Mouse (Mus musculus) MEL (cell line): ENCODE results near the gene Immp2l. TPM values are rescaled to one million over a fixed set of nuclear protein-coding genes. Genes with fewer than 3 reads are reported as not detected.

Source experiments
- DNase-seq: peaks from one replicate; pipeline ENCODE4 v3.0.0; 2011; ENCODE audit warnings: low read depth, low spot score
- H3K27ac ChIP-seq: 2 replicates; pipeline ENCODE4 v1.5.1; 2012; ENCODE audit warnings: low read depth, mild to moderate bottlenecking, control low read depth, low read length, moderate library complexity; ENCODE audit not compliant: control insufficient read depth
- H3K27me3 ChIP-seq, 2 experiments: fragments of 150-350 bp in 1 of 2; sonication (generic) in 1 of 2; 2 replicates each; pipeline ENCODE4 v1.6.1; 2012; ENCODE audit warnings: low read length in 2 of 2, mild to moderate bottlenecking in 2 of 2, improper control_type of control experiment in 1 of 2, moderate library complexity in 1 of 2; ENCODE audit not compliant: insufficient read depth in 2 of 2, control insufficient read depth in 1 of 2
- H3K36me3 ChIP-seq, 2 experiments: 2 replicates each; pipeline ENCODE4 v1.6.1; 2012 to 2014; ENCODE audit warnings: low read length in 2 of 2, improper control_type of control experiment in 1 of 2, inconsistent platforms in 1 of 2, mild to moderate bottlenecking in 1 of 2; ENCODE audit not compliant: insufficient read depth in 2 of 2, control insufficient read depth in 1 of 2
- H3K4me1 ChIP-seq, 2 experiments: fragments of 150-350 bp in 1 of 2; sonication (generic) in 1 of 2; 2 replicates each; pipeline ENCODE4 v1.6.1; 2012; ENCODE audit warnings: low read length in 2 of 2, improper control_type of control experiment in 1 of 2, mild to moderate bottlenecking in 1 of 2; ENCODE audit not compliant: insufficient read depth in 2 of 2, control insufficient read depth in 1 of 2
- H3K4me3 ChIP-seq, 2 experiments: fragments of 150-350 bp in 1 of 2; sonication (generic) in 1 of 2; 2 replicates each; pipeline ENCODE4 v1.5.1; 2012; ENCODE audit warnings: low read depth in 2 of 2, low read length in 2 of 2, mild to moderate bottlenecking in 2 of 2, moderate library complexity in 2 of 2, control low read depth in 1 of 2, improper control_type of control experiment in 1 of 2; ENCODE audit not compliant: control insufficient read depth in 1 of 2, insufficient read depth in 1 of 2
- H3K79me2 ChIP-seq: 2 replicates; pipeline ENCODE4 v1.6.1; 2012; ENCODE audit warnings: mild to moderate bottlenecking, low read length, moderate library complexity; ENCODE audit not compliant: control insufficient read depth, poor library complexity, insufficient read depth
- H3K9ac ChIP-seq: 2 replicates; pipeline ENCODE4 v1.6.1; 2012; ENCODE audit warnings: low read depth, mild to moderate bottlenecking, control low read depth, low read length, moderate library complexity; ENCODE audit not compliant: control insufficient read depth, poor library complexity, severe bottlenecking
- H3K9me3 ChIP-seq: fragments of 150-350 bp; sonication (generic); replicated peaks from 2 replicates; pipeline ENCODE4 v1.6.1; 2012; ENCODE audit warnings: mild to moderate bottlenecking, low read length, improper control_type of control experiment, moderate library complexity; ENCODE audit not compliant: insufficient read depth
- BHLHE40 ChIP-seq: IDR thresholded peaks from 2 replicates; pipeline ENCODE4 v1.6.1; 2012; ENCODE audit warnings: low read depth, mild to moderate bottlenecking, inconsistent platforms, low read length, improper control_type of control experiment, borderline replicate concordance
- CHD2 ChIP-seq: IDR thresholded peaks from 2 replicates; pipeline ENCODE4 v1.6.1; 2011; ENCODE audit warnings: low read length, improper control_type of control experiment
- E2F4 ChIP-seq: IDR thresholded peaks from 2 replicates; pipeline ENCODE4 v1.6.1; 2011; ENCODE audit warnings: low read depth, low read length, improper control_type of control experiment, borderline replicate concordance
- ELF1 ChIP-seq: IDR thresholded peaks from 2 replicates; pipeline ENCODE4 v1.6.1; 2014; ENCODE audit warnings: low read depth, mild to moderate bottlenecking, inconsistent platforms, low read length, improper control_type of control experiment, moderate library complexity
- EP300 ChIP-seq, 2 experiments: IDR thresholded peaks; 2 replicates each; pipeline ENCODE4 v1.6.1; 2011; ENCODE audit warnings: improper control_type of control experiment in 2 of 2, low read length in 2 of 2, low read depth in 1 of 2, mild to moderate bottlenecking in 1 of 2
- GATA1 ChIP-seq: IDR thresholded peaks from 2 replicates; pipeline ENCODE4 v1.6.1; 2011; ENCODE audit warnings: low read depth, low read length, improper control_type of control experiment
- HCFC1 ChIP-seq: IDR thresholded peaks from 2 replicates; pipeline ENCODE4 v1.6.1; 2012; ENCODE audit warnings: low read depth, mild to moderate bottlenecking, inconsistent platforms, low read length, improper control_type of control experiment, moderate library complexity
- KAT2A ChIP-seq: conservative IDR thresholded peaks from 2 replicates; pipeline ENCODE4 v1.6.1; 2012; ENCODE audit warnings: low read depth, low read length, improper control_type of control experiment, inconsistent platforms
- MAFK ChIP-seq: IDR thresholded peaks from 2 replicates; pipeline ENCODE4 v1.6.1; 2011; ENCODE audit warnings: low read depth, mild to moderate bottlenecking, low read length, improper control_type of control experiment, borderline replicate concordance
- MAZ ChIP-seq: IDR thresholded peaks from 2 replicates; pipeline ENCODE4 v1.6.1; 2012; ENCODE audit warnings: low read depth, mild to moderate bottlenecking, inconsistent platforms, low read length, improper control_type of control experiment
- MEF2A ChIP-seq: IDR thresholded peaks from 2 replicates; pipeline ENCODE4 v1.6.1; 2014; ENCODE audit warnings: low read depth, mild to moderate bottlenecking, inconsistent platforms, low read length, improper control_type of control experiment; ENCODE audit not compliant: poor library complexity, insufficient replicate concordance, severe bottlenecking; ENCODE audit errors: extremely low read depth
- MXI1 ChIP-seq: IDR thresholded peaks from 2 replicates; pipeline ENCODE4 v1.6.1; 2011; ENCODE audit warnings: mild to moderate bottlenecking, low read depth, low read length, improper control_type of control experiment
- MYB ChIP-seq: IDR thresholded peaks from 2 replicates; pipeline ENCODE4 v1.6.1; 2011; ENCODE audit warnings: mild to moderate bottlenecking, low read depth, low read length, improper control_type of control experiment
- MYC ChIP-seq: IDR thresholded peaks from 2 replicates; pipeline ENCODE4 v1.6.1; 2011; ENCODE audit warnings: low read depth, mild to moderate bottlenecking, low read length, improper control_type of control experiment, moderate library complexity
- NELFE ChIP-seq: IDR thresholded peaks from 2 replicates; pipeline ENCODE4 v1.6.1; 2011; ENCODE audit warnings: low read depth, low read length, improper control_type of control experiment
- NRF1 ChIP-seq: IDR thresholded peaks from 2 replicates; pipeline ENCODE4 v1.6.1; 2014; ENCODE audit warnings: low read depth, mild to moderate bottlenecking, inconsistent platforms, low read length, improper control_type of control experiment, moderate library complexity; ENCODE audit not compliant: poor library complexity, insufficient read depth, severe bottlenecking
- POLR2A ChIP-seq, 2 experiments: IDR thresholded peaks; 2 replicates each; pipeline ENCODE4 v1.6.1; 2011 to 2012; ENCODE audit warnings: low read length in 2 of 2, mild to moderate bottlenecking in 2 of 2, control low read depth in 1 of 2, improper control_type of control experiment in 1 of 2, low read depth in 1 of 2, moderate library complexity in 1 of 2; ENCODE audit not compliant: control insufficient read depth in 1 of 2, insufficient read depth in 1 of 2, poor library complexity in 1 of 2
- POLR2AphosphoS2 ChIP-seq: IDR thresholded peaks from 2 replicates; pipeline ENCODE4 v1.6.1; 2011; ENCODE audit warnings: low read length, improper control_type of control experiment
- POLR2AphosphoS5 ChIP-seq: IDR thresholded peaks from 2 replicates; pipeline ENCODE4 v1.6.1; 2012; ENCODE audit warnings: low read depth, borderline replicate concordance, mild to moderate bottlenecking, inconsistent platforms, low read length, moderate library complexity, mixed read lengths
- SIN3A ChIP-seq: IDR thresholded peaks from 2 replicates; pipeline ENCODE4 v1.6.1; 2012; ENCODE audit warnings: low read length, improper control_type of control experiment, inconsistent platforms
- SMC3 ChIP-seq: IDR thresholded peaks from 2 replicates; pipeline ENCODE4 v1.6.1; 2011; ENCODE audit warnings: low read depth, low read length, improper control_type of control experiment
- TAL1 ChIP-seq: IDR thresholded peaks from 2 replicates; pipeline ENCODE4 v1.6.1; 2012; ENCODE audit warnings: mild to moderate bottlenecking, inconsistent platforms, low read length, moderate library complexity, mixed read lengths
- TCF12 ChIP-seq: IDR thresholded peaks from 2 replicates; pipeline ENCODE4 v1.6.1; 2014; ENCODE audit warnings: low read depth, mild to moderate bottlenecking, inconsistent platforms, low read length, improper control_type of control experiment, moderate library complexity
- ZC3H11A ChIP-seq: IDR thresholded peaks from 2 replicates; pipeline ENCODE4 v1.6.1; 2012; ENCODE audit warnings: low read depth, mild to moderate bottlenecking, inconsistent platforms, low read length, improper control_type of control experiment
- ZMIZ1 ChIP-seq: IDR thresholded peaks from 2 replicates; pipeline ENCODE4 v1.6.1; 2012; ENCODE audit warnings: low read depth, mild to moderate bottlenecking, inconsistent platforms, low read length, improper control_type of control experiment, moderate library complexity
- ZNF384 ChIP-seq: IDR thresholded peaks from 2 replicates; pipeline ENCODE4 v1.6.1; 2012; ENCODE audit warnings: low read depth, mild to moderate bottlenecking, inconsistent platforms, low read length, improper control_type of control experiment
- polyA plus RNA-seq, 2 experiments: library from polyadenylated mRNA; stranded (reverse) in 1 of 2; unstranded in 1 of 2; fragments of >175 nt in 1 of 2; fragments of >200 nt in 1 of 2; gene quantifications; 2 replicates each; pipeline versions ENCODE4 v1.2.1 to v1.2.4; 2012; ENCODE audit warnings: low replicate concordance in 2 of 2, low read depth in 1 of 2; ENCODE audit not compliant: insufficient read length in 2 of 2, insufficient read depth in 1 of 2, missing spikeins in 1 of 2
- total RNA-seq: library from RNA; depleted of rRNA; stranded (reverse); fragments of 300-350 nt; gene quantifications from 2 replicates; pipeline ENCODE4 v1.2.3, GENCODE M21; 2012

Immp2l gene
- total and polyA plus RNA-seq, 3 experiments, result 4.0 to 5.0 TPM; not detected in 1

GRCm38 (mm10) chr12:41518897-41519296 lies 495.0 kb downstream of the Immp2l start:
- no peak for DNase-seq
- Histone ChIP-seq H3K9me3 (no peaks in the 10 kb centered on the region), H3K27ac (no peak overlapping the region), H3K79me2 (no peaks in the 10 kb centered on the region), H3K27me3 (no peaks in the 10 kb centered on the region), H3K36me3 (no peaks in the 10 kb centered on the region), H3K4me1 (no peaks in the 10 kb centered on the region), H3K9ac (no peak overlapping the region), H3K4me3 (no peak overlapping the region)
- no peak for TF ChIP-seq ZMIZ1

- H3K4me1 ChIP-seq, result no peaks in the 10 kb centered on the region
- H3K79me2 ChIP-seq, result no peaks in the 10 kb centered on the region
- no peaks in the 10 kb centered on the region for H3K9me3 ChIP-seq
- no peak overlapping the region for H3K9ac ChIP-seq
- no peak overlapping the region for H3K27ac ChIP-seq
- no peak for DNase-seq
- no peak for TF ChIP-seq CHD2
- TF ChIP-seq BHLHE40, result no peak
- TF ChIP-seq HCFC1, result no peak
- TF ChIP-seq GATA1, result no peak
- TF ChIP-seq MYB, result no peak
- no peak for TF ChIP-seq ZNF384
- TF ChIP-seq MXI1, result no peak
- TF ChIP-seq POLR2AphosphoS5, result no peak
- no peak for TF ChIP-seq MEF2A
- no peak for TF ChIP-seq TCF12
- TF ChIP-seq MAZ, result no peak
- TF ChIP-seq POLR2A (IDR thresholded peaks at IDR 0.05; ENCODE audit: control insufficient read depth in 1 of 2, insufficient read depth in 1 of 2, low read depth in 1 of 2, low read length in 2 of 2, poor library complexity in 1 of 2), result no peak
- no peak for TF ChIP-seq TAL1
- no peak for TF ChIP-seq ELF1
- TF ChIP-seq MYC, result no peak
- TF ChIP-seq, all 39 proteins: peak for 0
- Histone ChIP-seq H3K36me3 (no peaks in the 10 kb centered on the region), H3K27me3 (no peaks in the 10 kb centered on the region), H3K4me3 (no peak overlapping the region)
Observed at GRCm38 (mm10) chr12:41520326-41520725, 496.4 kb downstream of the Immp2l start.

DNA sequence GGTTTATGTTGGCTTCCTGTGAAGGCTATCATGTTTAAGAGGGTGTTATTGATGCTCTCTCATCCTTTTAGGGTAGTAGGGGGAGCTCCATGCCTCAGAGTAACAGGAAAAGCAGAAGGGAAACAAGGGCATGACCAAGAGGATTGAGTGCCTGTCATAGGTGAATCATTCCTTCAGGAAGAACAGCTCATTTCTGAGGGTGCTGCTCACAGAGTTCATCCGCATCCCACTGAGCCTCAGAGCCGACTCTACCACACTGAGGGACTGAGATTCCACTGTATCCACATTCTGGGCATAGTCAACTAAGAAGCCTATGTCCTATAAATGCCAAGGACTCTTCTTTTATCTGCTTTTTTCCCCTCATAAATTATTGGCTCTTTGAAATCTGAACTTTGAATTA lies 497.8 kb downstream of the Immp2l start:
- Histone ChIP-seq H3K9me3 (no peaks in the 10 kb centered on the region), H3K27me3 (no peaks in the 10 kb centered on the region), H3K27ac (no peak overlapping the region), H3K79me2 (no peaks in the 10 kb centered on the region), H3K4me1 (no peaks in the 10 kb centered on the region), H3K4me3 (no peak overlapping the region), H3K36me3 (no peaks in the 10 kb centered on the region), H3K9ac (no peak overlapping the region)
- no peak for DNase-seq
- no peak for TF ChIP-seq MYB
- TF ChIP-seq CHD2, result no peak
- TF ChIP-seq MXI1, result no peak
- TF ChIP-seq GATA1, result no peak
- TF ChIP-seq ELF1, result no peak
- no peak for TF ChIP-seq NRF1
- TF ChIP-seq ZC3H11A, result no peak
- no peak for TF ChIP-seq SIN3A
- no peak for TF ChIP-seq POLR2AphosphoS2
- TF ChIP-seq MAFK, result no peak
- TF ChIP-seq EP300 (IDR thresholded peaks at IDR 0.05; ENCODE audit: low read depth in 1 of 2, low read length in 2 of 2), result no peak
- no peak for TF ChIP-seq TCF12
- TF ChIP-seq E2F4, result no peak
- no peak for TF ChIP-seq POLR2A (IDR thresholded peaks at IDR 0.05; ENCODE audit: control insufficient read depth in 1 of 2, insufficient read depth in 1 of 2, low read depth in 1 of 2, low read length in 2 of 2, poor library complexity in 1 of 2)
- TF ChIP-seq POLR2AphosphoS5, result no peak
- TF ChIP-seq NELFE, result no peak
- TF ChIP-seq KAT2A, result no peak
- TF ChIP-seq SMC3, result no peak
